9 mouse cellular contexts compared by ENCODE assay signal in the genomic region with DNA sequence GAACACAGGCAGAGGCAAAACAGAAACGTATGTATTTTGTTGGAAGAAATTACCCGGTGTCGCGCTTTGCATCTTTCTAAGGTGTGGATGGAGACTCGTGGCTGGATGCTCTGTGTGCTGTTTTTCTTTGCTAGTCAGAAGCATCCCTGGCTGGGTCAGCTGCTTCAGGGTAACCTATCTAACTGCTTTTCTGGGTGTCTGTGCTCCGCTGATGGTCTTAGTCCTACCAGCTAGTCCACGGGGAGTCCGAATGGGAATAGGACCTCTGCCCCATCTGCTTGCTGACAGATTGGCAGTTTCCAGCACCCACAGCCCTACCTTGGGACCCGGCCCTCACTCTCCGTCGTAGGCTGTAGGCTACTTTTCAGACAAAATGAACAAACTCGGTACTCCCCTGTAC. TPM values are rescaled to one million over a fixed set of nuclear protein-coding genes. Genes with fewer than 3 reads are reported as not detected.
DNase-seq lines count a peak whose midpoint lies in the region; ATAC-seq lines count a peak whose summit lies in the region.
"Had no signal": no experiment of that assay in that cellular context is flagged by ENCODE, and none has a peak within 500 bp of the region (broad histone marks: within the 10 kb centered on the region; RNA-seq: fewer than 3 reads in every experiment).

No protein-coding gene starts in this region.

- WGBS in kidney, embryonic 15.5 days = 35% methylated on average over 12 of the region's 12 CpGs
- 22% methylated on average over 12 of the region's 12 CpGs for WGBS in hindbrain, embryonic 12.5 days
- WGBS in midbrain, embryonic 14.5 days = 6% methylated on average over 12 of the region's 12 CpGs

- H3K36me3 ChIP-seq in kidney, embryonic 15.5 days = no peaks in the 10 kb centered on the region
- H3K36me3 ChIP-seq in hindbrain, embryonic 12.5 days = no peaks in the 10 kb centered on the region
- no peaks in the 10 kb centered on the region for H3K36me3 ChIP-seq in midbrain, embryonic 14.5 days (ENCODE audit: control insufficient read depth, insufficient read depth, low read length)

- peaks cover 8% of the 10 kb centered on the region for H3K4me1 ChIP-seq in kidney, embryonic 15.5 days
- H3K4me1 ChIP-seq in hindbrain, embryonic 12.5 days = peaks cover 56% of the 10 kb centered on the region
- peaks cover 49% of the 10 kb centered on the region for H3K4me1 ChIP-seq in midbrain, embryonic 14.5 days (ENCODE audit: control insufficient read depth, insufficient read depth, low read length)

- peak overlapping the region; percentile 57; the same call in 1 of the 2 replicates for H3K9ac ChIP-seq in kidney, embryonic 15.5 days
- peak overlapping the region; percentile 89 for H3K9ac ChIP-seq in hindbrain, embryonic 12.5 days
- H3K9ac ChIP-seq in midbrain, embryonic 14.5 days (replicated peaks; ENCODE audit: low read length) = peak overlapping the region; percentile 84
- H3K9ac ChIP-seq: liver, embryonic 14.5 days had no signal

- no peak overlapping the region for H3K27ac ChIP-seq in kidney, embryonic 15.5 days
- no peak overlapping the region for H3K27ac ChIP-seq in hindbrain, embryonic 12.5 days
- peak overlapping the region; percentile 85 for H3K27ac ChIP-seq in midbrain, embryonic 14.5 days (replicated peaks; ENCODE audit: low read depth, low read length)
- H3K27ac ChIP-seq: liver, embryonic 14.5 days had no signal

- H3K4me3 ChIP-seq in kidney, embryonic 15.5 days (replicated peaks) = peak overlapping the region; percentile 63
- peak overlapping the region; percentile 87 for H3K4me3 ChIP-seq in hindbrain, embryonic 12.5 days
- peak overlapping the region; percentile 93 for H3K4me3 ChIP-seq in midbrain, embryonic 14.5 days (replicated peaks; ENCODE audit: low read depth, low read length)

- ATAC-seq in kidney, embryonic 15.5 days (replicated peaks; ENCODE audit: low FRiP score) = no peak
- no peak for ATAC-seq in hindbrain, embryonic 12.5 days (ENCODE audit: low FRiP score)
- ATAC-seq in midbrain, embryonic 14.5 days (ENCODE audit: low FRiP score, low TSS enrichment) = no peak

- peaks cover 55% of the 10 kb centered on the region for H3K27me3 ChIP-seq in kidney, embryonic 15.5 days
- H3K27me3 ChIP-seq in hindbrain, embryonic 12.5 days = peaks cover 6% of the 10 kb centered on the region; the same call in 1 of the 2 replicates
- no peaks in the 10 kb centered on the region for H3K27me3 ChIP-seq in midbrain, embryonic 14.5 days (ENCODE audit: control insufficient read depth, insufficient read depth, low read length)

- H3K9me3 ChIP-seq in kidney, embryonic 15.5 days (replicated peaks) = no peaks in the 10 kb centered on the region
- no peaks in the 10 kb centered on the region for H3K9me3 ChIP-seq in hindbrain, embryonic 12.5 days (replicated peaks)
- no peaks in the 10 kb centered on the region for H3K9me3 ChIP-seq in midbrain, embryonic 14.5 days (ENCODE audit: control insufficient read depth, low read length)

- peak overlapping the region; percentile 98 for H3K4me2 ChIP-seq in kidney, embryonic 15.5 days
- H3K4me2 ChIP-seq in hindbrain, embryonic 12.5 days (replicated peaks) = peak overlapping the region; percentile 83
- peak overlapping the region; percentile 78 for H3K4me2 ChIP-seq in midbrain, embryonic 14.5 days (ENCODE audit: low read length)

- DNase-seq in kidney, adult 11 months = no peak
- peak; percentile 24 to 39 for DNase-seq in cerebellum, postnatal 14 days
- DNase-seq in midbrain, embryonic 14.5 days = peak; percentile 62
- no peak for DNase-seq in right cerebral cortex, postnatal 10 days (ENCODE audit: low spot score in 2 of 2)
- DNase-seq in adrenal gland, adult 2 months = no peak
- no peak for DNase-seq in thymus, postnatal 36 days

RNA-seq across cellular contexts. Expression of a gene that starts 2.0 kb away (rescaled TPM):
- polyA plus RNA-seq in kidney, embryonic 15.5 days (2015; fragmentation: Nextera tagmentation; extraction: Ambion mirVana) = 13.7 and 14.5 TPM in 2 replicates
- 55.6 and 55.7 TPM in 2 replicates for polyA plus RNA-seq in hindbrain, embryonic 12.5 days (2016; fragmentation: Nextera tagmentation; extraction: Ambion mirVana)
- 62.7 and 67.1 TPM in 2 replicates for polyA plus RNA-seq in midbrain, embryonic 14.5 days (2014; fragmentation: Nextera tagmentation; extraction: Ambion mirVana)
- 1 to 10 TPM; 4.5 to 6.5 TPM for total RNA-seq in adrenal gland, adult 2 months (2021)
- polyA plus RNA-seq in adrenal gland, adult 2 months (2012; rRNA removed) = 7.3 and 8.8 TPM in 2 replicates

Comparison
In these comparisons a context has a peak if more than half of its experiments do, and no peak if none do; other contexts are left out.
1. DNase-seq: peak in cerebellum, postnatal 14 days (2 of 2) and midbrain, embryonic 14.5 days (single experiment); none in kidney, adult 11 months (single experiment), right cerebral cortex, postnatal 10 days (0 of 2), adrenal gland, adult 2 months (single experiment) and thymus, postnatal 36 days (0 of 2).
2. Peak in every context shown above with its lines, with median percentiles within 50 percentile points of each other: H3K4me2 ChIP-seq, H3K4me3 ChIP-seq and H3K9ac ChIP-seq.